Mouse (Mus musculus) testis, adult 10 weeks (tissue): ENCODE results near the gene Zup1. TPM values are rescaled to one million over a fixed set of nuclear protein-coding genes. Genes with fewer than 3 reads are reported as not detected.

Experiments used
- polyA plus RNA-seq: library from polyadenylated mRNA; stranded (reverse); fragments of 350-450 nt; fragmentation: Illumina TruSeq; extraction: RNeasy Lipid Tissue Mini Kit (QIAGEN cat#74804); gene quantifications from one replicate; pipeline ENCODE4 v1.2.3, GENCODE M21; 2014; ENCODE audit warnings: low read depth, low replicate concordance

Gene Zup1
- 67.7 TPM for polyA plus RNA-seq

DNA sequence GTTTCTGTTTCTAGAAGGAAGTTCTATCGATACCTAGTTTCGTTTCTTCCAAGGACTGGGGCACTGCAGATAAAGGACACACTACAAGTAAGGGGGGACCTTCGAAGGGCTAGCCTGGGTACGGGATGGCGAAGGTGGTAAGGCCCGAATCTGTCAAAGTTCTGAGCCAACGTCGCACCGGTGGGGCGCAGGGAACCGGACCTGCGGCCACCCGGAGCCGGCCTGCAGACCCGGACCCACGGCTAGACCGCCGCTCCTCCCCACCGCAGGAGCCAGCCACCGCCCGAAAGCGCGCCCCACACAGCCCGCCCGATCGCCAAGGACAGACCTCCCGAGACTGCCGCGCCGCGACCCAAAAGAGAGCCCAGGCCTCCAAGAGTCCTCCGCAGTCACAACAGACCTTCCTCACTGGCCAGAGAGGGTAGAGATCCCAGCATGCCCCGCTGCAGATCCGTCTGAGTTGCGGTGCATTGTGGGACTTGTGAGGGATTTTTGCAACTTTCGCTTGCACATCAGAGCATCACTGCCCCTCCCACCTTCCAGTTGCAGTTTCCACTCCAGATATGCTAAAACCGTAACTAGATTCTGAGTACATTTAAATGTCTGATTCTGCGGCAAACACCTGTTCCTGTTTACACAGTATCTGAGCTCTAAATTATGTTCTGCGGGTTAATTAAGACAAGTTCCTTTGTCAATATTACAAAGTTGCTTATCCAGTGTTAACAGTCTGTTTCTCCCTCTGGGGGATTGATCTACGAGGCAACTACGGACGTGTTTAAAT is at the start of gene Zup1:
Gene Zup1 (minus strand): TSS at position 467 of the 781 bp plus-strand sequence.

GRCm38 (mm10) chr10:33904530-33905481 is 46.3 kb downstream of the Zup1 start, which contains the start of gene Rsph4a:
Gene Rsph4a, plus strand, starts transcription at chr10:33905111.

Other genes starting within 250 kb of the Zup1 start
- gene Sult3a2, start 164.6 kb downstream of the Zup1 start, polyA plus RNA-seq, result 0.52 TPM
- gene Sult3a1, start 93.5 kb downstream of the Zup1 start, polyA plus RNA-seq, result 0.28 TPM
- 0.43 TPM for gene Rsph4a, start 46.2 kb downstream of the Zup1 start, polyA plus RNA-seq
- 175 TPM for gene Rwdd1, start 68.4 kb upstream of the Zup1 start, polyA plus RNA-seq
- not detected for gene Trappc3l, start 86.3 kb upstream of the Zup1 start, polyA plus RNA-seq
- not detected for gene Calhm4, start 93.0 kb upstream of the Zup1 start, polyA plus RNA-seq
- 0.07 TPM for gene Calhm5, start 145.2 kb upstream of the Zup1 start, polyA plus RNA-seq
- 0.27 TPM for gene Calhm6, start 176.7 kb upstream of the Zup1 start, polyA plus RNA-seq